Mouse (Mus musculus) urinary bladder, postnatal 4 days (tissue): ENCODE results near the gene Ptprcap.
A peak's percentile ranks its signal among the peaks of the same experiment; 100 is the strongest.
"Not testable (repeated sequence)": the region's sequence is repeated elsewhere in the genome, so short reads cannot be mapped to it uniquely, and the experiment has no call there.

Source experiments
- DNase-seq, 2 experiments: peaks; one replicate each; pipeline ENCODE4 v3.0.0; 2021 to 2022; ENCODE audit warnings: low spot score in 2 of 2

The Ptprcap gene

GRCm38 (mm10) chr19:4125741-4126696 lies 27.4 kb upstream of the Ptprcap start, which contains the start of gene Aip:
Gene Aip, minus strand, starts transcription at chr19:4125858.
- peak; percentile 98 to 99 for DNase-seq

- no peak for DNase-seq
Observed at GRCm38 (mm10) chr19:4126759-4127495, 26.5 kb upstream of the Ptprcap start.

- no peak for DNase-seq
Observed at GRCm38 (mm10) chr19:4129462-4129861, 23.9 kb upstream of the Ptprcap start.

GRCm38 (mm10) chr19:4130106-4130505 lies 23.3 kb upstream of the Ptprcap start:
- no peak for DNase-seq

- no peak for DNase-seq
Observed at GRCm38 (mm10) chr19:4131075-4131474, 22.3 kb upstream of the Ptprcap start.

GRCm38 (mm10) chr19:4131768-4132167 lies 21.6 kb upstream of the Ptprcap start:
- no peak for DNase-seq

GRCm38 (mm10) chr19:4134354-4134753 lies 19.1 kb upstream of the Ptprcap start:
- no peak for DNase-seq

GRCm38 (mm10) chr19:4135229-4135962 lies 18.0 kb upstream of the Ptprcap start:
- DNase-seq: not testable (repeated sequence)

- DNase-seq: not testable (repeated sequence)
Observed at GRCm38 (mm10) chr19:4135963-4136345, 17.4 kb upstream of the Ptprcap start.

- no peak for DNase-seq
Observed at GRCm38 (mm10) chr19:4136463-4136862, 16.9 kb upstream of the Ptprcap start.

- DNase-seq: no peak
Observed at GRCm38 (mm10) chr19:4137913-4138312, 15.5 kb upstream of the Ptprcap start.

GRCm38 (mm10) chr19:4139446-4139845 lies 14.0 kb upstream of the Ptprcap start, which contains the start of gene Gpr152:
Gene Gpr152, plus strand, starts transcription at chr19:4139787.
- DNase-seq: no peak

GRCm38 (mm10) chr19:4140147-4140546 lies 13.3 kb upstream of the Ptprcap start:
- no peak for DNase-seq

- no peak for DNase-seq
Observed at GRCm38 (mm10) chr19:4142416-4143173, 10.8 kb upstream of the Ptprcap start.

- DNase-seq: no peak
Observed at GRCm38 (mm10) chr19:4143759-4144268, 9.6 kb upstream of the Ptprcap start, which contains the start of gene Cabp4. Gene Cabp4, minus strand, starts transcription at chr19:4144033.

- no peak for DNase-seq
Observed at GRCm38 (mm10) chr19:4144550-4145498, 8.6 kb upstream of the Ptprcap start.

GRCm38 (mm10) chr19:4145936-4146335 lies 7.5 kb upstream of the Ptprcap start:
- DNase-seq: no peak

- DNase-seq: no peak
Observed at GRCm38 (mm10) chr19:4146366-4147021, 6.9 kb upstream of the Ptprcap start.

GRCm38 (mm10) chr19:4147022-4147405 lies 6.4 kb upstream of the Ptprcap start:
- no peak for DNase-seq
